Comparison of ENCODE assay signal across 17 mouse cellular contexts in the genomic region with DNA sequence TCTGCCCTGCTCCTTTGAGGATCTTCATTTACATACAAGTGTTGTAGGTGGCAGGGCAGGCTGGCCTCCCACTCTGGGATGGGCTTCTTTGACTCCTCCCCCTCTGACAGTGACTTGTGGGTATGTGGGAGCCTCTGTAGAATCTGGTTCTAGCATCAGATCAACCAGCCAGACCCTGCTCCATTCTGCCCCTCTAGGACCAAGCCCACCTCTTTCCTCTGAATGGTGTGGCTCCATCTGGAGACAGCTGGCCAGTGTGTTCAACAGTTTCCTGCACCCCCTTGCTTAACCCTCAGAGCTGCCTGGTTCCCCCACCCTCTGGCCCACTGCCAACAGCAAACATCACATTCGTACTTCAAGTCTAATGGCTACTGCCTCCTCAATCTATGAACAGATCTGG. TPM values are rescaled to one million over a fixed set of nuclear protein-coding genes. Genes with fewer than 3 reads are reported as not detected.
DNase-seq lines count a peak whose midpoint lies in the region; ATAC-seq and TF ChIP-seq lines count a peak whose summit lies in the region.
"Had no signal": no experiment of that assay in that cellular context is flagged by ENCODE, and none has a peak within 500 bp of the region (broad histone marks: within the 10 kb centered on the region; RNA-seq: fewer than 3 reads in every experiment).

No protein-coding gene starts in this region.

- no peak for TF ChIP-seq CTCF in liver, postnatal 0 days (IDR thresholded peaks at IDR 0.05; ENCODE audit: low read depth)

- no peak overlapping the region for H3K4me3 ChIP-seq in liver, embryonic 13.5 days (replicated peaks)
- no peak overlapping the region for H3K4me3 ChIP-seq in liver, postnatal 0 days (ENCODE audit: low read depth, low read length)
- H3K4me3 ChIP-seq in neural tube, embryonic 15.5 days (replicated peaks), result no peak overlapping the region
- H3K4me3 ChIP-seq: embryonic facial prominence, embryonic 10.5 days; left cerebral cortex, adult 2 months; limb, embryonic 15.5 days had no signal

- ATAC-seq in frontal cortex, adult (ENCODE audit: low TSS enrichment), result peak; percentile 41; the same call in 1 of the 2 replicates
- 0 out of 2 replicates have a peak, but pooled peaks have one; percentile 20 for ATAC-seq in liver, embryonic 13.5 days (ENCODE audit: low read depth)
- ATAC-seq in liver, postnatal 0 days, result no peak
- peak; percentile 54; the same call in 1 of the 2 replicates for ATAC-seq in neural tube, embryonic 15.5 days (ENCODE audit: low FRiP score)

- no peak for DNase-seq in frontal cortex, adult 2 months (ENCODE audit: extremely low spot score in 1 of 2, low spot score in 1 of 2)
- no peak for DNase-seq in liver, embryonic 13.5 days
- DNase-seq in liver, postnatal 0 days, result no peak
- DNase-seq in right cerebral cortex, postnatal 4 days, result peak; percentile 47
- DNase-seq in right cerebral cortex, postnatal 10 days (ENCODE audit: low spot score in 2 of 2), result no peak
- no peak for DNase-seq in urinary bladder, postnatal 10 days (ENCODE audit: low spot score)
- DNase-seq: B cell, adult 2 months; cerebellum, adult 8-10 months; gastrocnemius, postnatal 10 days; heart, postnatal 4 days had no signal

- H3K4me2 ChIP-seq in liver, embryonic 13.5 days, result no peak overlapping the region
- H3K4me2 ChIP-seq in liver, postnatal 0 days (ENCODE audit: low read depth, low read length), result no peak overlapping the region
- H3K4me2 ChIP-seq in neural tube, embryonic 15.5 days, result no peak overlapping the region
- H3K4me2 ChIP-seq: heart, embryonic 11.5 days; limb, embryonic 15.5 days had no signal

- no peak overlapping the region for H3K27ac ChIP-seq in liver, embryonic 13.5 days
- H3K27ac ChIP-seq in liver, postnatal 0 days (ENCODE audit: low read depth), result no peak overlapping the region
- no peak overlapping the region for H3K27ac ChIP-seq in neural tube, embryonic 15.5 days (replicated peaks)
- H3K27ac ChIP-seq: embryonic facial prominence, embryonic 10.5 days; left cerebral cortex, adult 2 months; limb, embryonic 15.5 days had no signal

- 52% methylated on average over 1 of the region's 1 CpGs for WGBS in liver, embryonic 13.5 days (ENCODE audit: insufficient replicate concordance)
- WGBS in liver, postnatal 0 days (ENCODE audit: insufficient replicate concordance), result 24% methylated on average over 1 of the region's 1 CpGs
- WGBS in neural tube, embryonic 15.5 days, result 17% methylated on average over 1 of the region's 1 CpGs

- H3K27me3 ChIP-seq in liver, embryonic 13.5 days, result no peaks in the 10 kb centered on the region
- no peaks in the 10 kb centered on the region for H3K27me3 ChIP-seq in liver, postnatal 0 days (ENCODE audit: insufficient read depth, low read length)
- H3K27me3 ChIP-seq in neural tube, embryonic 15.5 days (replicated peaks), result no peaks in the 10 kb centered on the region
- H3K27me3 ChIP-seq: limb, embryonic 15.5 days had no signal

- H3K9me3 ChIP-seq in liver, embryonic 13.5 days (replicated peaks), result no peaks in the 10 kb centered on the region
- no peaks in the 10 kb centered on the region for H3K9me3 ChIP-seq in liver, postnatal 0 days (ENCODE audit: low read length)
- no peaks in the 10 kb centered on the region for H3K9me3 ChIP-seq in neural tube, embryonic 15.5 days (replicated peaks)
- H3K9me3 ChIP-seq: embryonic facial prominence, embryonic 10.5 days; G1E; limb, embryonic 15.5 days had no signal

- H3K36me3 ChIP-seq in liver, embryonic 13.5 days, result peaks cover 44% of the 10 kb centered on the region
- H3K36me3 ChIP-seq in liver, postnatal 0 days (replicated peaks; ENCODE audit: insufficient read depth, low read length), result peaks cover 30% of the 10 kb centered on the region
- peaks cover 89% of the 10 kb centered on the region for H3K36me3 ChIP-seq in neural tube, embryonic 15.5 days

- no peaks in the 10 kb centered on the region for H3K4me1 ChIP-seq in liver, embryonic 13.5 days (replicated peaks)
- no peaks in the 10 kb centered on the region for H3K4me1 ChIP-seq in liver, postnatal 0 days (ENCODE audit: insufficient read depth)
- H3K4me1 ChIP-seq in neural tube, embryonic 15.5 days, result no peaks in the 10 kb centered on the region
- H3K4me1 ChIP-seq: limb, embryonic 15.5 days had no signal

- H3K9ac ChIP-seq in liver, embryonic 13.5 days, result no peak overlapping the region
- no peak overlapping the region for H3K9ac ChIP-seq in liver, postnatal 0 days (replicated peaks)
- H3K9ac ChIP-seq in neural tube, embryonic 15.5 days (replicated peaks), result no peak overlapping the region
- H3K9ac ChIP-seq: limb, embryonic 15.5 days had no signal

- TF ChIP-seq EP300 in liver, postnatal 0 days (IDR thresholded peaks at IDR 0.05; ENCODE audit: low read depth), result no peak

RNA-seq across cellular contexts. Expression of gene Chrnb2, which starts 12.1 kb away (rescaled TPM):
- 24.8 and 26.7 TPM in 2 replicates for polyA plus RNA-seq in frontal cortex, adult 2 months (2012; rRNA removed)
- 0.16 and 0.20 TPM in 2 replicates for polyA plus RNA-seq in liver, embryonic 13.5 days (2015; fragmentation: Nextera tagmentation; extraction: Ambion mirVana)
- 0.18 and 0.27 TPM in 2 replicates for polyA plus RNA-seq in liver, postnatal 0 days (2015; fragmentation: Nextera tagmentation; extraction: Ambion mirVana)
- polyA plus RNA-seq in neural tube, embryonic 15.5 days (2015; fragmentation: Nextera tagmentation; extraction: Ambion mirVana), result 18.9 and 22.5 TPM in 2 replicates

RNA-seq across cellular contexts. Expression of gene Ube2q1, which starts 21.1 kb away (rescaled TPM):
- polyA plus RNA-seq in frontal cortex, adult 2 months (2012; rRNA removed), result 56.9 and 58.0 TPM in 2 replicates
- polyA plus RNA-seq in liver, embryonic 13.5 days (2015; fragmentation: Nextera tagmentation; extraction: Ambion mirVana), result 3.4 and 3.5 TPM in 2 replicates
- 4.9 and 5.7 TPM in 2 replicates for polyA plus RNA-seq in liver, postnatal 0 days (2015; fragmentation: Nextera tagmentation; extraction: Ambion mirVana)
- 10.8 and 11.1 TPM in 2 replicates for polyA plus RNA-seq in neural tube, embryonic 15.5 days (2015; fragmentation: Nextera tagmentation; extraction: Ambion mirVana)

RNA-seq across cellular contexts. Expression of gene Adar, which starts 37.5 kb away (rescaled TPM):
- polyA plus RNA-seq in frontal cortex, adult 2 months (2012; rRNA removed), result 99.0 and 108 TPM in 2 replicates
- 6.4 and 7.4 TPM in 2 replicates for polyA plus RNA-seq in liver, embryonic 13.5 days (2015; fragmentation: Nextera tagmentation; extraction: Ambion mirVana)
- 5.2 and 5.3 TPM in 2 replicates for polyA plus RNA-seq in liver, postnatal 0 days (2015; fragmentation: Nextera tagmentation; extraction: Ambion mirVana)
- polyA plus RNA-seq in neural tube, embryonic 15.5 days (2015; fragmentation: Nextera tagmentation; extraction: Ambion mirVana), result 22.9 and 24.6 TPM in 2 replicates

Comparison
In these comparisons a context has a peak if more than half of its experiments do, and no peak if none do; other contexts are left out.
1. RNA of gene Chrnb2, which starts 12.1 kb away (polyA plus RNA-seq): 24.8 to 26.7 TPM in frontal cortex, adult 2 months and 18.9 to 22.5 TPM in neural tube, embryonic 15.5 days; 0.18 to 0.27 TPM in liver, postnatal 0 days and 0.16 to 0.20 TPM in liver, embryonic 13.5 days; every median in the first group is over 10 times any median in the second.